Mouse (Mus musculus): ENCODE data around the gene Sprr2b. TPM values are rescaled to one million over a fixed set of nuclear protein-coding genes. Genes with fewer than 3 reads are reported as not detected.
"Not testable (repeated sequence)": the region's sequence is repeated elsewhere in the genome, so short reads cannot be mapped to it uniquely, and the experiment has no call there.

Gene Sprr2b
- not detected in 2 replicates for polyA plus RNA-seq (2015; fragmentation: Nextera tagmentation; extraction: Ambion mirVana)

- ATAC-seq (replicated peaks; ENCODE audit: insufficient number of reproducible peaks, insufficient read depth, low FRiP score, low read depth), result no peak
- no peaks in the 10 kb centered on the region for H3K27me3 ChIP-seq
- WGBS, result 70% methylated on average over 2 of the region's 2 CpGs
Observed at GRCm38 (mm10) chr3:92316320-92316719, at the start of gene Sprr2b. Sprr2b (plus strand) TSS chr3:92316620.

GRCm38 (mm10) chr3:92271414-92271985 is 44.9 kb upstream of the Sprr2b start:
- not testable (repeated sequence) for H3K27ac ChIP-seq; H3K27me3 ChIP-seq; H3K9me3 ChIP-seq (replicated peaks); H3K4me2 ChIP-seq; H3K9ac ChIP-seq; H3K4me1 ChIP-seq (replicated peaks); H3K4me3 ChIP-seq; H3K36me3 ChIP-seq
- WGBS, result no CpG with 5 or more reads among the region's 4 CpGs
- ATAC-seq (replicated peaks; ENCODE audit: insufficient number of reproducible peaks, insufficient read depth, low FRiP score, low read depth), result peak; percentile 31; the same call in 1 of the 2 replicates

More at GRCm38 (mm10) chr3:92316320-92316719, at the start of gene Sprr2b:
- Histone ChIP-seq H3K4me1 (replicated peaks) (no peaks in the 10 kb centered on the region), H3K9ac (no peak within 1 kb of the TSS), H3K9me3 (replicated peaks) (no peaks in the 10 kb centered on the region), H3K4me2 (no peak within 1 kb of the TSS), H3K4me3 (no peak within 1 kb of the TSS), H3K27ac (no peak within 1 kb of the TSS), H3K36me3 (no peaks in the 10 kb centered on the region)

- H3K27ac ChIP-seq; H3K4me1 ChIP-seq (replicated peaks); ATAC-seq (replicated peaks; ENCODE audit: insufficient number of reproducible peaks, insufficient read depth, low FRiP score, low read depth); H3K4me2 ChIP-seq; H3K9me3 ChIP-seq (replicated peaks); H3K27me3 ChIP-seq; H3K4me3 ChIP-seq; H3K9ac ChIP-seq; H3K36me3 ChIP-seq: not testable (repeated sequence)
Observed at GRCm38 (mm10) chr3:92273504-92273903, 42.9 kb upstream of the Sprr2b start.

GRCm38 (mm10) chr3:92274018-92274417 is 42.4 kb upstream of the Sprr2b start:
- H3K27ac ChIP-seq; ATAC-seq (replicated peaks; ENCODE audit: insufficient number of reproducible peaks, insufficient read depth, low FRiP score, low read depth); H3K4me2 ChIP-seq; H3K9me3 ChIP-seq (replicated peaks); H3K4me3 ChIP-seq; H3K36me3 ChIP-seq; H3K9ac ChIP-seq; H3K4me1 ChIP-seq (replicated peaks); H3K27me3 ChIP-seq: not testable (repeated sequence)
- WGBS, result no CpG with 5 or more reads among the region's 1 CpGs

GRCm38 (mm10) chr3:92279663-92280062 is 36.8 kb upstream of the Sprr2b start:
- H3K27ac ChIP-seq; ATAC-seq (replicated peaks; ENCODE audit: insufficient number of reproducible peaks, insufficient read depth, low FRiP score, low read depth); H3K4me2 ChIP-seq; H3K4me3 ChIP-seq; H3K4me1 ChIP-seq (replicated peaks); H3K9me3 ChIP-seq (replicated peaks); H3K27me3 ChIP-seq; H3K9ac ChIP-seq; H3K36me3 ChIP-seq: not testable (repeated sequence)

- not testable (repeated sequence) for H3K27ac ChIP-seq; H3K27me3 ChIP-seq; H3K36me3 ChIP-seq; H3K4me2 ChIP-seq; H3K4me1 ChIP-seq (replicated peaks); H3K9me3 ChIP-seq (replicated peaks); H3K4me3 ChIP-seq; H3K9ac ChIP-seq
- WGBS, result 18% methylated on average over 5 of the region's 12 CpGs
- ATAC-seq (replicated peaks; ENCODE audit: insufficient number of reproducible peaks, insufficient read depth, low FRiP score, low read depth), result peak; percentile 30; the same call in 1 of the 2 replicates
Observed at GRCm38 (mm10) chr3:92280963-92281606, 35.3 kb upstream of the Sprr2b start.

GRCm38 (mm10) chr3:92285101-92285500 is 31.3 kb upstream of the Sprr2b start, which contains the start of gene Sprr2a3:
Sprr2a3 (plus strand) TSS chr3:92285417.
- not testable (repeated sequence) for H3K4me3 ChIP-seq; H3K4me2 ChIP-seq; H3K9me3 ChIP-seq (replicated peaks); H3K27me3 ChIP-seq; H3K4me1 ChIP-seq (replicated peaks); ATAC-seq (replicated peaks; ENCODE audit: insufficient number of reproducible peaks, insufficient read depth, low FRiP score, low read depth); H3K9ac ChIP-seq; H3K27ac ChIP-seq; H3K36me3 ChIP-seq
- 86% methylated on average over 1 of the region's 1 CpGs for whole genome bisulfite sequencing

GRCm38 (mm10) chr3:92288489-92288888 is 27.9 kb upstream of the Sprr2b start:
- 58% methylated on average over 6 of the region's 6 CpGs for WGBS
- ATAC-seq (replicated peaks; ENCODE audit: insufficient number of reproducible peaks, insufficient read depth, low FRiP score, low read depth), result not testable (repeated sequence)

GRCm38 (mm10) chr3:92307406-92307805 is 9.0 kb upstream of the Sprr2b start:
- H3K27me3 ChIP-seq, result no peaks in the 10 kb centered on the region
- no peak overlapping the region for H3K4me2 ChIP-seq
- no peak overlapping the region for H3K9ac ChIP-seq
- no peaks in the 10 kb centered on the region for H3K36me3 ChIP-seq
- no peaks in the 10 kb centered on the region for H3K9me3 ChIP-seq (replicated peaks)
- H3K27ac ChIP-seq, result no peak overlapping the region
- WGBS, result 83% methylated on average over 1 of the region's 1 CpGs
- no peak overlapping the region for H3K4me3 ChIP-seq
- H3K4me1 ChIP-seq (replicated peaks), result no peaks in the 10 kb centered on the region
- ATAC-seq (replicated peaks; ENCODE audit: insufficient number of reproducible peaks, insufficient read depth, low FRiP score, low read depth), result no peak

More at GRCm38 (mm10) chr3:92288489-92288888, 27.9 kb upstream of the Sprr2b start:
- H3K4me2 ChIP-seq; H3K27ac ChIP-seq; H3K9me3 ChIP-seq (replicated peaks); H3K9ac ChIP-seq; H3K4me3 ChIP-seq; H3K36me3 ChIP-seq; H3K4me1 ChIP-seq (replicated peaks); H3K27me3 ChIP-seq: not testable (repeated sequence)

GRCm38 (mm10) chr3:92317384-92317783 is 964 bp downstream of the Sprr2b start:
- Histone ChIP-seq H3K36me3 (no peaks in the 10 kb centered on the region), H3K9ac (no peak overlapping the region), H3K4me3 (no peak overlapping the region), H3K27ac (no peak overlapping the region), H3K4me1 (replicated peaks) (no peaks in the 10 kb centered on the region), H3K9me3 (replicated peaks) (no peaks in the 10 kb centered on the region), H3K27me3 (no peaks in the 10 kb centered on the region), H3K4me2 (no peak overlapping the region)
- ATAC-seq (replicated peaks; ENCODE audit: insufficient number of reproducible peaks, insufficient read depth, low FRiP score, low read depth), result no peak
- WGBS, result 64% methylated on average over 2 of the region's 2 CpGs

- 68% methylated on average over 1 of the region's 1 CpGs for WGBS
- Histone ChIP-seq H3K27me3 (no peaks in the 10 kb centered on the region), H3K27ac (no peak overlapping the region), H3K4me3 (no peak overlapping the region), H3K9me3 (replicated peaks) (no peaks in the 10 kb centered on the region), H3K9ac (no peak overlapping the region), H3K4me2 (no peak overlapping the region), H3K36me3 (no peaks in the 10 kb centered on the region), H3K4me1 (replicated peaks) (no peaks in the 10 kb centered on the region)
- no peak for ATAC-seq (replicated peaks; ENCODE audit: insufficient number of reproducible peaks, insufficient read depth, low FRiP score, low read depth)
Observed at GRCm38 (mm10) chr3:92336278-92336677, 19.9 kb downstream of the Sprr2b start.

- no peak within 1 kb of the TSS for H3K4me3 ChIP-seq
- no peak within 1 kb of the TSS for H3K4me2 ChIP-seq
- H3K4me1 ChIP-seq (replicated peaks), result no peaks in the 10 kb centered on the region
- ATAC-seq (replicated peaks; ENCODE audit: insufficient number of reproducible peaks, insufficient read depth, low FRiP score, low read depth), result no peak
- no peaks in the 10 kb centered on the region for H3K9me3 ChIP-seq (replicated peaks)
- H3K27ac ChIP-seq, result no peak within 1 kb of the TSS
- 84% methylated on average over 5 of the region's 5 CpGs for WGBS
- no peaks in the 10 kb centered on the region for H3K36me3 ChIP-seq
- no peak within 1 kb of the TSS for H3K9ac ChIP-seq
- H3K27me3 ChIP-seq, result no peaks in the 10 kb centered on the region
Observed at GRCm38 (mm10) chr3:92338840-92339239, 22.4 kb downstream of the Sprr2b start, which contains the start of gene Sprr2d. Sprr2d (plus strand) TSS chr3:92339140.

Data from heart, embryonic 15.5 days (tissue).